Mouse (Mus musculus) cortical plate, adult 2 months (tissue): ENCODE data around the gene Cnga2.
A peak's percentile ranks its signal among the peaks of the same experiment; 100 is the strongest.

Experiments
- CTCF ChIP-seq: fragments of 200-500 bp; IDR thresholded peaks from 2 replicates; pipeline ENCODE4 v1.5.1; 2011; ENCODE audit warnings: mild to moderate bottlenecking, control low read depth, low read length; ENCODE audit not compliant: insufficient read depth; ENCODE audit errors: extremely low read depth
- POLR2A ChIP-seq: fragments of 200-500 bp; IDR thresholded peaks from 2 replicates; pipeline ENCODE4 v1.6.1; 2011; ENCODE audit warnings: mild to moderate bottlenecking, low read length, control low read depth; ENCODE audit not compliant: insufficient read depth; ENCODE audit errors: extremely low read depth

GRCm38 (mm10) chrX:71946631-71947030 lies 45.0 kb upstream of the Cnga2 start:
- no peak for TF ChIP-seq POLR2A
- peak; percentile 65 for TF ChIP-seq CTCF
